Mouse (Mus musculus) forebrain, embryonic 13.5 days (tissue): ENCODE results near the gene Lancl1. TPM values are rescaled to one million over a fixed set of nuclear protein-coding genes. Genes with fewer than 3 reads are reported as not detected.
A peak's percentile ranks its signal among the peaks of the same experiment; 100 is the strongest.

Experiments used
- ATAC-seq: fragments of 200-750 bp; cut with Nextera tagmentation; 2 replicates; pipeline ENCODE4 v1.8.0; 2017
- H3K27ac ChIP-seq: fragments of 300-500 bp; sonication (generic); 2 replicates; pipeline ENCODE4 v1.5.1; 2015; ENCODE audit warnings: inconsistent platforms, mild to moderate bottlenecking, moderate library complexity
- H3K27me3 ChIP-seq: fragments of 300-500 bp; sonication (generic); 2 replicates; pipeline ENCODE4 v1.6.1; 2015; ENCODE audit warnings: mild to moderate bottlenecking, inconsistent platforms
- H3K36me3 ChIP-seq: fragments of 300-500 bp; sonication (generic); 2 replicates; pipeline ENCODE4 v1.6.1; 2015; ENCODE audit warnings: mild to moderate bottlenecking, inconsistent platforms; ENCODE audit not compliant: poor library complexity, severe bottlenecking
- H3K4me1 ChIP-seq: fragments of 300-500 bp; sonication (generic); 2 replicates; pipeline ENCODE4 v1.6.1; 2015; ENCODE audit warnings: inconsistent platforms
- H3K4me2 ChIP-seq: fragments of 300-500 bp; sonication (generic); 2 replicates; pipeline ENCODE4 v1.6.1; 2015; ENCODE audit warnings: inconsistent platforms, mild to moderate bottlenecking, moderate library complexity
- H3K4me3 ChIP-seq: fragments of 300-500 bp; sonication (generic); 2 replicates; pipeline ENCODE4 v1.5.1; 2015; ENCODE audit warnings: mild to moderate bottlenecking, inconsistent platforms
- H3K9ac ChIP-seq: fragments of 300-500 bp; sonication (generic); 2 replicates; pipeline ENCODE4 v1.6.1; 2015; ENCODE audit warnings: mild to moderate bottlenecking, inconsistent platforms
- H3K9me3 ChIP-seq: fragments of 300-500 bp; sonication (generic); replicated peaks from 2 replicates; pipeline ENCODE4 v1.6.1; 2016; ENCODE audit warnings: inconsistent platforms
- WGBS: fragments of 180-500 bp; shearing (Covaris S2); methylation state at CpG from one replicate; pipeline ENCODE4 v1.1.7; 2015; 5-methylcytosine and 5-hydroxymethylcytosine counted together
- polyA plus RNA-seq: library from polyadenylated mRNA; unstranded; fragments of >200 nt; fragmentation: Nextera tagmentation; extraction: Ambion mirVana; gene quantifications from 2 replicates; pipeline ENCODE4 v1.2.1, GENCODE M21; 2015

Gene Lancl1
- polyA plus RNA-seq, 1 experiment from 2014 or later: 125 TPM

DNA sequence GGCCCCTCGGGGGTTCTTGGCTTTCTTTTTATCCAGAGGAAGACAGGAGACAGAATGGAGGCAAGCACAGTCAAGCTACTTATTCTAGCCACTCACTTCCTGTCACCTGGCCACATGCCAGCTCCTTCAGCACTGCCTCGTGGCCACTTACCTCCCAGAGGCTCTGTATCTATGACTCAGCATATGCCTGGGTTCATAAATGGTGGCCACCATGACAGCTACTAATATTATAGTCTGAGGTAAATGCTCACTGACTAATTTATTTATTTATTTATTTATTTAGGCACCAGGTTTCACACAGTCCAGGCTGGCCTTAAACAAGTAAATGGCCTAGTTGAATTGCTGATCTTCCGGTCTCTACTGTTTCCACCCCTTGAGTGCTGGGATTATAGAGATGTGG, 35.0 kb downstream of the Lancl1 start:
- H3K4me3 ChIP-seq: no peak overlapping the region
- H3K27me3 ChIP-seq: no peaks in the 10 kb centered on the region
- H3K9ac ChIP-seq: no peak overlapping the region
- 74% methylated on average over 3 of the region's 3 CpGs for WGBS
- H3K27ac ChIP-seq: no peak overlapping the region
- H3K9me3 ChIP-seq: no peaks in the 10 kb centered on the region
- no peak overlapping the region for H3K4me2 ChIP-seq
- no peaks in the 10 kb centered on the region for H3K4me1 ChIP-seq
- peak; percentile 30; the same call in 1 of the 2 replicates for ATAC-seq
- H3K36me3 ChIP-seq: peaks cover 76% of the 10 kb centered on the region

DNA sequence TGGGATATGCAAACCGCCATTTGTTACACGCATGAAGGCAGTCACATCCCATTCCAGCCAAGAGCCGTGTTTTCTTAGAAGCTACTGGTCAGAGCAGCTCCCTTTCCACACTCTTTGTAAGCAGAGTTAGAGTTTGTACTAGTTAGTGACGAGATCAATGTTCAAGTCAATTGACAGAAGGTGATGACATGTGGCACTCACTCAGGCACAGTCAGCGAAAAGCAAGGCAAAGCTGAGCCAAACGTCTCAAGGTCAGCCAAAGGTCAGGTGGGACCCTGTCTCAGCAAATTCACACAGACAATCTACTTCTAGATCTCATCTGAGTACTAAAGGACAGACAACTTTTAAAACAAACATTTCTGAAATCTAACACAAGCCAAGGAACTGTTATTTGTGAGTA, 36.4 kb downstream of the Lancl1 start:
- Histone ChIP-seq H3K27ac (no peak overlapping the region), H3K4me2 (no peak overlapping the region), H3K36me3 (peaks cover 64% of the 10 kb centered on the region), H3K4me1 (no peaks in the 10 kb centered on the region), H3K27me3 (no peaks in the 10 kb centered on the region), H3K9me3 (no peaks in the 10 kb centered on the region), H3K9ac (no peak overlapping the region), H3K4me3 (no peak overlapping the region)
- no peak for ATAC-seq
- 88% methylated on average over 6 of the region's 6 CpGs for WGBS

DNA sequence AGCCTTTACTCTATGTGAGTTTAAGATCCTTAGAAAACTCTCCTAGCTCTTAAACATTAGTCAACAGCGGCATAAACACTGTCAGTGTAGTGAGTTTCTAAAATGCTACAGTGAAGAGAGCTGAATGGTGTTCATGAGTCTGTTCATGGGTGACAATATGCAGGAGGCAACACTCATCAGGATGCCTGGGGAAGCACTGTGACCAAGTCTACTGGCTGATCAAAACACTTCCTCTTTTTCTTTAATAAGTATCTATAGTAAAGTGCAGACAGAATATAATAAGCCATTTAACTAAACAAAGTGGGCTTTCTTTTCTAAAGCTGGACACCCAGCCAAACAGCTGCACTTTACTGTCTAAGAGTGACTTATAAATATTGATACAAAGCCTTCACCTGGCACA, 37.3 kb downstream of the Lancl1 start:
- no peak overlapping the region for H3K27ac ChIP-seq
- 89% methylated on average over 1 of the region's 1 CpGs for WGBS
- no peak overlapping the region for H3K9ac ChIP-seq
- H3K9me3 ChIP-seq: no peaks in the 10 kb centered on the region
- peaks cover 58% of the 10 kb centered on the region for H3K36me3 ChIP-seq
- ATAC-seq: no peak
- H3K27me3 ChIP-seq: no peaks in the 10 kb centered on the region
- no peaks in the 10 kb centered on the region for H3K4me1 ChIP-seq
- no peak overlapping the region for H3K4me2 ChIP-seq
- H3K4me3 ChIP-seq: no peak overlapping the region

DNA sequence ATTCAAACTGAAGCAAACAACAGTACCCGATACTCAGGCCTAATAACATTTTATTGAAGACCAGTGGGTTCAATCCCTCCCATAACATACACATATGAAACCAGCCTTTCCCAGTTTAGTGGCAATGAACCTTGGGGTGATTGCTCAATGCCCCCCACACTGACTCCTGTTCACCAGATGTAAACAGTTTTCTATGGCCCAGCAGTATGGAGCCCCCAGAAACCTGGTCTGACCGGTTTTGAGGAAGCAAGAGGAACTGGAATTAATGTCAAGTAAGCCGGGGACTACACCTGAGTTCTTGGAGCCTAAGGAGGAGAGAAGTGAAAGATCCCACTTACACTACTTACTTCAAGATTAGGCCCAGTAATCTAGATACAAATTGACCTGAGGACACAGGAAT, 38.2 kb downstream of the Lancl1 start:
- no peaks in the 10 kb centered on the region for H3K9me3 ChIP-seq
- no peak overlapping the region for H3K9ac ChIP-seq
- no peak overlapping the region for H3K4me2 ChIP-seq
- no peaks in the 10 kb centered on the region for H3K27me3 ChIP-seq
- ATAC-seq: no peak
- H3K27ac ChIP-seq: no peak overlapping the region
- H3K36me3 ChIP-seq: peaks cover 50% of the 10 kb centered on the region
- no peak overlapping the region for H3K4me3 ChIP-seq
- 88% methylated on average over 3 of the region's 3 CpGs for WGBS
- H3K4me1 ChIP-seq: no peaks in the 10 kb centered on the region

DNA sequence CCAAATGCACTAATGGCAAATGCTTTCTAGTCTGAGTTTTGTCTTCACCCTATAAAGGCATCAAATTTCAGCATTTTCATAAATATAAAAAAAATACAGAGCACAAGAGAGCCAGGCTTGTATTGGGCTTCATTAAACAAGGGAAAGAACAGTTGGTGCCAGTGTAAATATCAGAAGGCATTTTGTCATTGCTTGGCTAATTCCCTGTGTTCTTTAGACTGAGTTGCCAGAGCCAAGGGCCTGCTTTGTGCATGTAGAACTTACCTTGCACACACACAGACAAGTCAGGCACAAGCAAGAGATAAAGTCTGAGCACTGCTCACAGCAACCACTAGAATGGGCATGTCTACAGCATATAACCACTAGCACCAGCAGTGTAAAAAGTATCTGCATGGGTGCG, 40.1 kb downstream of the Lancl1 start:
- H3K9me3 ChIP-seq: no peaks in the 10 kb centered on the region
- peaks cover 31% of the 10 kb centered on the region for H3K36me3 ChIP-seq
- no peak overlapping the region for H3K27ac ChIP-seq
- 0 out of 2 replicates have a peak, but pooled peaks have one; percentile 21 for ATAC-seq
- no peaks in the 10 kb centered on the region for H3K27me3 ChIP-seq
- H3K9ac ChIP-seq: no peak overlapping the region
- H3K4me3 ChIP-seq: no peak overlapping the region
- H3K4me2 ChIP-seq: no peak overlapping the region
- no peaks in the 10 kb centered on the region for H3K4me1 ChIP-seq
- 96% methylated on average over 1 of the region's 1 CpGs for WGBS

DNA sequence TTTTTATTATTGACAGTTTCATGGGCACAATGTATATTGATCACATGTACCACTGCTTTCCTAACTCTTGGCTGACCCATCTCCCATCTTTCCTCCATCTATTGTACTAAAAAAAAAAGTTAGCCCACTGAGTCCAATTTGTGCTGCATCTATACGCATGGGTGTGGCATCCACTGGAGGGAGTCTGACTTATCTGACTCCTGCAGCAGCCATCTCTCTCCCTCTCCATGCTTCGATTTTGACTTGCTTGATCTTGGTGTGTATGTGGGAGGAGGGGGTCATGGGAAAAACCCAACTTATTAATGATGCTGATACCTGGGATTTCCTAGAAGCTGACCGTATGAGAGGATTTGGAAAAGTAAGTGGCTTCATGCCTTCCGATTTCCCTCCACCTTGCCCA, 40.5 kb downstream of the Lancl1 start:
- 94% methylated on average over 4 of the region's 4 CpGs for WGBS
- peaks cover 27% of the 10 kb centered on the region for H3K36me3 ChIP-seq
- H3K27me3 ChIP-seq: no peaks in the 10 kb centered on the region
- no peak overlapping the region for H3K4me2 ChIP-seq
- H3K4me3 ChIP-seq: no peak overlapping the region
- no peaks in the 10 kb centered on the region for H3K9me3 ChIP-seq
- H3K27ac ChIP-seq: no peak overlapping the region
- H3K4me1 ChIP-seq: no peaks in the 10 kb centered on the region
- ATAC-seq: no peak
- no peak overlapping the region for H3K9ac ChIP-seq

DNA sequence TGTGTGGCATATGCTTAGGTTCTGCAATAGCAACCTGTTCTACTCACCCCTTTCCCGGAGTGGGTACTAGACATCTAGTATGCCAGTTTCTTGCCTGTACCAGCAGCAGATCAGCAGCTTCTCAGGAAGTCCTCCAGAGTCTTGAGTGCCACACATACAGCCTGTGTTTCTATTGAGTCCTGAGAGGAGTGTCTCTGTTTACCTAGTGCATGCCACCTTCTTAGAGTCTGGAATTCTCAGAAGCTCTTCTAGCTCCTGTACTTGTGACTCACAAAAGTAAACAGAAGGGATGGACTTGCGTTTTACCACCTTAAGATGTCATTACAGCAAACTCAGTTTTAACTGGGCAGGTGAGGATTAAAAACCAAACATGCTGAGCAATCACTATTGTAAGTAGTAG, 41.9 kb downstream of the Lancl1 start:
- no peaks in the 10 kb centered on the region for H3K27me3 ChIP-seq
- H3K9ac ChIP-seq: no peak overlapping the region
- H3K9me3 ChIP-seq: no peaks in the 10 kb centered on the region
- no peak for ATAC-seq
- H3K4me1 ChIP-seq: no peaks in the 10 kb centered on the region
- H3K27ac ChIP-seq: no peak overlapping the region
- H3K4me2 ChIP-seq: no peak overlapping the region
- H3K36me3 ChIP-seq: peaks cover 13% of the 10 kb centered on the region
- no peak overlapping the region for H3K4me3 ChIP-seq
- WGBS: 94% methylated on average over 2 of the region's 2 CpGs

DNA sequence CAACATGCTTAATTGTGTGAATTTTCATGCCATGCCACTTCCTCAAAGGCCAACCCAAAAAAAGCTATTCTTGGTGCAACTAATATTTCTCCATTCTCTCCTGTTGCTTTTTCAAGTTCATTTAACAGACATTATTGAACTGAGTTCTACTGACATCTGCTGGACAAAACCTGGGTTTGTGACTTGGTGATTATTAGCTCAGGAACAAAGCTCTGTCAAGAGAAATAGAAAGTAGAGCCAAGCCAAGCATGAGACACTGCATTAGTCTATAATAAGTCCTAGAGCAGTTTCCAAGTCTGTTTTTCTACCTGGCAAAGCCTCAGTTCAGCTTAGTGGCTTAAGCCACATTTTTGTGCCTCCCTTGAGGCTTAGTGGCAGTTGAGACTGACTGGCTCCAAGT, 45.9 kb downstream of the Lancl1 start:
- Histone ChIP-seq H3K4me3 (no peak overlapping the region), H3K9me3 (no peaks in the 10 kb centered on the region), H3K27me3 (no peaks in the 10 kb centered on the region), H3K36me3 (no peaks in the 10 kb centered on the region), H3K27ac (no peak overlapping the region), H3K9ac (no peak overlapping the region), H3K4me1 (no peaks in the 10 kb centered on the region), H3K4me2 (no peak overlapping the region)
- ATAC-seq: no peak

DNA sequence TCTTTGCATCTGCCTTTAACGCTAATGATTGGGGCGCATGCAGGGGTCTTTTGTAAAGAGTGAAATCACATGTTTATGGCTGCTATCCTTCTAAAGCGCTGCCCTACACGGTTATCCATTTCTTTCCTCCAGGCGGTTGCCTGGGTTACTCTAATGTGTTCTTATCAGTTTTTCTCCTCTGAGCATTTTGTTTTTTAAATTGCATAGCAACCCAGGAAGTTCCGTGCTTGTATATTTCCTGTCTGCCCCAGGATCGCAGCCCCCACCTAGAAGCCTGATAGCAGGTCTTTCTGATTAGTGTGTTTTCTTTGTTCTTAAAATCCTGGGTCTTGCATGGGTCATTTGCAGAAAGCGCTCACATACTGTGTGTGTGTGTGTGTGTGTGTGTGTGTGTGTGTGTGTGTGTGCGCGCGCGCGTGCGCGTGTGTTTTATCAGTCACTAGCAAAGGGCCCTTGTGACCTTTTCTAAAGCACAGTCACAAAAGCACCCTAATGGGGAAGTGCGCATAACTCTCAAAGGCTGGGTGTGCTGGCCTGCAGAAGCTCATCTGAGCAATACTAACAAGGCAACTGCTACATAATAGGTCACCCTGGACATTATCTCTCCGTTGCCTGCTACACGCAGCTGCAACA, 51.0 kb downstream of the Lancl1 start:
- H3K27me3 ChIP-seq: no peaks in the 10 kb centered on the region
- H3K4me3 ChIP-seq: no peak overlapping the region
- H3K4me2 ChIP-seq: no peak overlapping the region
- H3K36me3 ChIP-seq: no peaks in the 10 kb centered on the region
- no peaks in the 10 kb centered on the region for H3K4me1 ChIP-seq
- 78% methylated on average over 18 of the region's 18 CpGs for WGBS
- ATAC-seq: peak; percentile 61
- H3K27ac ChIP-seq: no peak overlapping the region
- H3K9ac ChIP-seq: no peak overlapping the region
- no peaks in the 10 kb centered on the region for H3K9me3 ChIP-seq

DNA sequence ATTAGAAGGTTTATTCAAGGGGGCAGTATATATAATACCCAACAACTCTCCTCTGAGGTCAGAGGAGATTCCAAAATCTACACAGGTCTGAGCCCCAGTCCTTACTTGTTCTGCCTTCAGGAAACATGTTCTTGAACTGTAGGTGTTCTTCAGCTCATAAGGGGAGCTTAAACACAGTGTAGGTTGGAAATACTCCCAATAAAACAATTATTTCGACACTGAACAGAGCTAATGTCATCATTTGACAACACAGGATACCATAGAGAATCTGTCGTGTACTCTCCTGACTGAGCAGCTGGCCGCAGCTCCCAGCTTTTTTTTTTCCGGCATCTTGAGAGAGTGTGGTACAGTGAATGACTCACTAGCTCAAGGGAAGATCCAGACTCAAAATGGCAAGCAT, 52.8 kb downstream of the Lancl1 start:
- Histone ChIP-seq H3K4me2 (no peak overlapping the region), H3K36me3 (no peaks in the 10 kb centered on the region), H3K4me1 (no peaks in the 10 kb centered on the region), H3K27me3 (no peaks in the 10 kb centered on the region), H3K9me3 (no peaks in the 10 kb centered on the region), H3K9ac (no peak overlapping the region), H3K27ac (no peak overlapping the region), H3K4me3 (no peak overlapping the region)
- ATAC-seq: no peak
- WGBS: 87% methylated on average over 4 of the region's 4 CpGs

DNA sequence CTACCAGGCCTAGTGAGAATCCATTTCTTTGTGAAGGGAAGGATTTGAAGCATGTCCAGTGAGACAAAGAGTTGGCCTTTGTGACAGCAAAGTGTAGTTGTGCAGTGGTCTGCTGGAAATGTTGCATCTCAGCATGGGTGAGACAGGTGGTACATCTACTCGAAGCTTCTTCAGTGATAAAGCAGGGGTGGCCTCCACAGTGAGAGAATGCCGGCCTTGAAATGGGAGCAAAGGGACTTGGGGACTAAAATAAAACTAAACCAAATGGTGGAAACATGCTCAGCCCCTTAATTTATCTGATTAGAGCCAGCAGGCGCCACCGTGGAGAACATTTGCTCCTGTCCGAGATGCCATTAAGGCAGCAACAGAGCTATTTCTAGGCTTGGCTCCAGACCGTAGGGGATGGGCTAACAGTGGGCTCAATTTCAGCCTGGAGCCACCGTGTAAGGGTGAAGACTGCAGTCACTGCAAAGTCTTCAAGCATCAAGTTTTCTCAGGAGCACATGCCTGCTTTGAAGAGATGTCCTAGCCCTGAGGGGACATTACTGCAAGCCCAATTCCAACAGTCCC, 53.5 kb downstream of the Lancl1 start:
- H3K4me1 ChIP-seq: no peaks in the 10 kb centered on the region
- H3K9ac ChIP-seq: no peak overlapping the region
- WGBS: 85% methylated on average over 7 of the region's 7 CpGs
- no peaks in the 10 kb centered on the region for H3K36me3 ChIP-seq
- ATAC-seq: no peak
- no peaks in the 10 kb centered on the region for H3K9me3 ChIP-seq
- H3K27me3 ChIP-seq: no peaks in the 10 kb centered on the region
- no peak overlapping the region for H3K27ac ChIP-seq
- no peak overlapping the region for H3K4me2 ChIP-seq
- H3K4me3 ChIP-seq: no peak overlapping the region

DNA sequence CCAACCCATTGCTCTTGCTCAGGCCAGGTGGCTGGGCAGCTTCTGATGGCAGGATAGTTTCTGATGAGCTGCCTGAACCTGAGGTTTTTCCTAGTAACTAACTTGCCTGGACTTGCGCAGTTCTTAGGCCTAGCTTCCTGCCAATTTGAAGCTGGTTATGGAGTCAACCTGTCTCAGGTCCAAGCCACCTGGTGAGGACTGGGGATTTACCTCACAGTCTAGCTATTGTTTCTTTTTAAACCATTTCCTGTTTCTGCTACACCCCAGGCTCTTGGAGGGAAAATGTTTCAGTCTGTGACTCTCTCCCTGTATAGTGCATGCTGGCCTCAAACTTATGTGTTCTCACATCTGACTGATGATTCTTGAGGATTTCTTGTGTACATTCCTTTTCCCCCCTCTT, 58.5 kb downstream of the Lancl1 start:
- Histone ChIP-seq H3K9me3 (no peaks in the 10 kb centered on the region), H3K36me3 (no peaks in the 10 kb centered on the region), H3K9ac (no peak overlapping the region), H3K4me3 (no peak overlapping the region), H3K4me1 (no peaks in the 10 kb centered on the region), H3K27me3 (no peaks in the 10 kb centered on the region), H3K4me2 (no peak overlapping the region), H3K27ac (no peak overlapping the region)
- no peak for ATAC-seq
- WGBS: 100% methylated on average over 1 of the region's 1 CpGs

DNA sequence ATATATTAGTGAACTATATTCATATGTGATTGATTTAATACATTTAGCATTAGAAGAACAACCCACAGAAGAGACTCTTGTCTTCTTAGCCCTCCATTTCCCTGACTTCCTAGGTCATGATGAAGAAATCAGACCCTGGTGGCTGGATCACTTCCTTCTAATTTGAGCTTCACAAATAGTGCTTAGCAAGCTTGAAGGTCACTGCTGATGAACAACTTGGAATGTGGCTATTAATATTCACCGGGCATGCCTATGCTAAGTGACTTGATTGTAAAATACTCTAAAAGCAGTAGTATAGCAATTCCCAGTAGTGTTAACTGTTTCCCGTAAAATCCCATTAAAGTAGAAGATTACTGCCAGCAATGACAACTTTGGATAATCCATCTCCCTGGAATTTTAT, 63.2 kb downstream of the Lancl1 start:
- Histone ChIP-seq H3K27me3 (no peaks in the 10 kb centered on the region), H3K9ac (no peak overlapping the region), H3K9me3 (no peaks in the 10 kb centered on the region), H3K4me1 (no peaks in the 10 kb centered on the region), H3K27ac (no peak overlapping the region), H3K36me3 (no peaks in the 10 kb centered on the region), H3K4me2 (no peak overlapping the region), H3K4me3 (no peak overlapping the region)
- WGBS: 88% methylated on average over 2 of the region's 2 CpGs
- no peak for ATAC-seq
